Mouse (Mus musculus) bone marrow, adult 2 months (tissue): Measurements from ENCODE around the gene Cfap57.

ENCODE experiments used
- CTCF ChIP-seq: fragments of 200-500 bp; IDR thresholded peaks from 2 replicates; pipeline ENCODE4 v1.5.1; 2011; ENCODE audit warnings: low read length, control low read depth; ENCODE audit not compliant: control insufficient read depth, insufficient read depth
- POLR2A ChIP-seq: fragments of 200-500 bp; IDR thresholded peaks from 2 replicates; pipeline ENCODE4 v1.6.1; 2011; ENCODE audit warnings: low read depth, mild to moderate bottlenecking, control low read depth, low read length, borderline replicate concordance; ENCODE audit not compliant: control insufficient read depth

DNA sequence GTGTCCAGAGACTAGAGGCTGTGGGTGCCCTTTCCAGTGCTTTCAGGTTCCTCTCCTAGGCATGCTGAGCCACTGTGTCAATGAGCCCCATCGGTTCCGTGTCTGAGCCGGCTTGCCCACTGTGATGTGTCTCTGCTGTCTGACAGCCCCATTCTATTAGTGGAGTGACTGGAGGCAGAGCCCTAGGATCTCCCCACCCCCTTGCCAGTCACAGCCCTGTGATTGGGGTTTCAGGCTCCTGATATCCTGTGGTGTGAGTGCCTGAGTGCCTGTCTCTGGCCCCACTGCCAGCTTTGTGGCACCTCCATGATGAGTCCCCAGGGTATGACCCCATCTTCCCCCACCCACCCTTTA lies 55.7 kb downstream of the Cfap57 start:
- TF ChIP-seq POLR2A, result no peak
- no peak for TF ChIP-seq CTCF
